Mouse (Mus musculus): ENCODE data around the gene Tfec. TPM values are rescaled to one million over a fixed set of nuclear protein-coding genes. Genes with fewer than 3 reads are reported as not detected.

The Tfec gene
- polyA plus RNA-seq (2011; ENCODE audit: insufficient read depth, insufficient read length, low replicate concordance, missing spikeins) = 4.3 and 8.2 TPM in 2 replicates

DNA sequence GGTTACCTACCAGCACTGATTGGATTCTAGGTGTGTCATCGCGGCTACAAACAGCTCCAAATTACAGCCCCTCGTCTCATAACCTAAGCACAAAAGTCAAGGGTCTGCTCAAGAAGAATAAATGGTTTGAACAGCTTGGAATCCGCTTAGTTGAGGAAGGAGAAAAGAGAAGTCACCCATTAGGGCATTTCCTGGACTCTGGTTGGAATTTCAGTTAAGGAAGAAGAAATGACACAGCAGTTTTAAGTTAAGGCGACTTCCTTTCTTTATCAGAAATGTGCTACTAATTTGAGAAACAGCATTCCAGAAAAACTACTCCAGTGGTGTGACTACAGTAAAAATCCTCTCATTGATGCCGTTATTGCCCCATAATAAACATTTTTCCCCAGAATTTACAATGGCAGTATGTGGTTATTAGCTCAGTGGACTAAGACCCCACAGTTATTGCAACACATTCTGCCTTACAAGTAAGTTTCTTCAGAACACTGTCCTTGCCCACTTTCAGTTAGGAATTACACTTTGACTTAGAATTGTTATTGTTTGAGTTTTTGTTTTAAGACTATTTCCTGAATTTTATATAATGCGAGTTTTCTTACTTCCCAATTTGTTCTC is at the start of gene Tfec:
TSS of gene Tfec (minus strand) at position 191 of the 612 bp plus-strand sequence.
- no peaks in the 10 kb centered on the region for H3K4me1 ChIP-seq (ENCODE audit: control insufficient read depth, insufficient read depth, low read length)
- WGBS = 15% methylated on average over 7 of the region's 7 CpGs
- no peak within 1 kb of the TSS for H3K27ac ChIP-seq (ENCODE audit: control insufficient read depth, insufficient read depth, low read depth, low read length, poor library complexity)
- TF ChIP-seq POLR2A (IDR thresholded peaks at IDR 0.05; ENCODE audit: borderline replicate concordance, control insufficient read depth, low read depth, low read length) (no peak), CTCF (IDR thresholded peaks at IDR 0.05; ENCODE audit: control insufficient read depth, insufficient read depth, low read length) (no peak)
- peak within 1 kb of the TSS; percentile 36 for H3K4me3 ChIP-seq (replicated peaks; ENCODE audit: control insufficient read depth, low read depth, low read length)

DNA sequence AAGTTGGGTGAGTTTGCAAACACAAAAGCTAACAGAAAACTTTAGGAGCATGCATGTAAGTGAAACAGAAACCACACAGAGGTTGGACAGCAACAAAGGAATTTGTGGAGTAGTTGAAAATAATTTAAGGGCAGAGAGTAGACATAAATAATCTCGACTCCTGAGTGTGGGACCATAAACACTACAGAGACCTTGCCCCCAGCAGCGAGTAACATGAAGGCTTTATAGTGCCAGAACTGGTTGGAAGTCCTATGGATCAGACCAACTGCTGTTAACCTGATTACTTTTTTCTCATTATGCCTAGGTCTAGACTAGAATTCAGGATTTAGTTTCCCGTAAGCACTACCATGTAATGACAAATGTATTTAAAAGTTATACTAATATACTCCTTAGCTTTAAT is 49.6 kb upstream of the Tfec start:
- H3K4me3 ChIP-seq (replicated peaks; ENCODE audit: control insufficient read depth, low read depth, low read length) = no peak overlapping the region
- no peaks in the 10 kb centered on the region; the same call in 1 of the 2 replicates for H3K4me1 ChIP-seq (ENCODE audit: control insufficient read depth, insufficient read depth, low read length)
- no peak for TF ChIP-seq POLR2A (IDR thresholded peaks at IDR 0.05; ENCODE audit: borderline replicate concordance, control insufficient read depth, low read depth, low read length)
- no peak for TF ChIP-seq CTCF (IDR thresholded peaks at IDR 0.05; ENCODE audit: control insufficient read depth, insufficient read depth, low read length)
- no peak overlapping the region for H3K27ac ChIP-seq (ENCODE audit: control insufficient read depth, insufficient read depth, low read depth, low read length, poor library complexity)
- WGBS = 70% methylated on average over 3 of the region's 3 CpGs

DNA sequence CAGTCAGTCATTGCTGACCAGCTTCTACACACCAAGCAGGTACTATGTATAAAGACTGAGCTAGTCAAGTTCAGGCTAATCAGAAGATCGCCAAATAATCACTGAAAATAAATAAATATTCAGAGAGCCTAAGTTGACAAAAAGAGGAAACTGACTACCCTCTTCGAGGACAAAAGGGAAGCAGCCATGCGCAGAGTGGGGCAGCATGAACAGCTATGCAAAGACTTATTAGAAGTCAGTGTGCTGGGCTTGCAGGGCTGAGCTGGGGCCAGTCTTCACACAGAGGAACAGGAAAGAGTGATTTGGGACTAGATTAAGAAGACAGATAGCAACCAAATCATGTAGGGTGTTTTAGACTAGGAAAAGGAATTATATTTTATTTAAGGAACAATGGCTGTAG is 45.3 kb upstream of the Tfec start:
- WGBS = 10% methylated on average over 3 of the region's 3 CpGs
- TF ChIP-seq POLR2A (IDR thresholded peaks at IDR 0.05; ENCODE audit: borderline replicate concordance, control insufficient read depth, low read depth, low read length) (no peak), CTCF (IDR thresholded peaks at IDR 0.05; ENCODE audit: control insufficient read depth, insufficient read depth, low read length) (no peak)

DNA sequence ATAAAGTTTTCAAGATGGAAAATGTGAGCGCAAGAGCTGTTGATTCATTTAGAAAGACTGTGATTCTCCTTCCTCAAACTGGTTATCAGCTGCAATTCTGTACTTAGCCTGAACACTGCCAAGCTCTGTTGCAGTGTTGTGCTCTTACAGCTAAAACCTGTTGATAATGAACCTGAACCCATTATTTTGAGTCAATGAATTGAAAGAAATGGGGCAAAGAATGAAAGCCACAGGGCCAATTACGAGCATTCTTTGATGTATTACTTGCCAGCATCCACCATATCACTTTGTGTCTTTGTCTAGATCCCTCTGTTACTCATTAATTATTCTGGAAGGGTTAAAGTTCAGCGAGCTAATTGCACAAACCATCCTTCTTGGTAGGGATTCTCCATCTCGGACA is 44.2 kb upstream of the Tfec start:
- Histone ChIP-seq H3K4me1 (ENCODE audit: control insufficient read depth, insufficient read depth, low read length) (no peaks in the 10 kb centered on the region; the same call in 1 of the 2 replicates), H3K27ac (ENCODE audit: control insufficient read depth, insufficient read depth, low read depth, low read length, poor library complexity) (no peak overlapping the region), H3K4me3 (replicated peaks; ENCODE audit: control insufficient read depth, low read depth, low read length) (no peak overlapping the region)
- TF ChIP-seq POLR2A (IDR thresholded peaks at IDR 0.05; ENCODE audit: borderline replicate concordance, control insufficient read depth, low read depth, low read length) = no peak
- no peak for TF ChIP-seq CTCF (IDR thresholded peaks at IDR 0.05; ENCODE audit: control insufficient read depth, insufficient read depth, low read length)
- WGBS = 82% methylated on average over 4 of the region's 4 CpGs

More for the DNA sequence above, 45.3 kb upstream of the Tfec start:
- no peak overlapping the region for H3K4me3 ChIP-seq (replicated peaks; ENCODE audit: control insufficient read depth, low read depth, low read length)
- no peaks in the 10 kb centered on the region; the same call in 1 of the 2 replicates for H3K4me1 ChIP-seq (ENCODE audit: control insufficient read depth, insufficient read depth, low read length)
- H3K27ac ChIP-seq (ENCODE audit: control insufficient read depth, insufficient read depth, low read depth, low read length, poor library complexity) = no peak overlapping the region

DNA sequence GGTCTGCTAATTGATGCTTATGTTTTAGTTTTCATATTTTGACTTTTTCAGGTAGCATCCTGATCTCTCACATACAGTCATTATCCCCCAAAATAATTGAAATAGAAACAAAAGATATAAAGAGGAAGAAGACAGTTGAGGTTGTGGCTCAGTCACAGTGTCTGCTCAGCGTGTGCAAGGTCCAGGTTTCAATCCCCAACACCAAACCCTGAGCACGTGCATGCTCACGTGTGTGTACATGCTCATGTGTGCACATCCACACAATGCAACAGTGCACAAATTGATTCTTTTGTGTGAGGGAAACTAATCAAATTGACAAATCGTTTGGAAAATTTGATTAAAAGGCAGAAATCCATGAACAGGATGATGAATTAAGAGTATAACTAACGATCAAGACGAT is 32.8 kb upstream of the Tfec start:
- Histone ChIP-seq H3K4me3 (replicated peaks; ENCODE audit: control insufficient read depth, low read depth, low read length) (no peak overlapping the region), H3K27ac (ENCODE audit: control insufficient read depth, insufficient read depth, low read depth, low read length, poor library complexity) (no peak overlapping the region), H3K4me1 (ENCODE audit: control insufficient read depth, insufficient read depth, low read length) (no peaks in the 10 kb centered on the region; the same call in 1 of the 2 replicates)
- TF ChIP-seq CTCF (IDR thresholded peaks at IDR 0.05; ENCODE audit: control insufficient read depth, insufficient read depth, low read length) = no peak
- no peak for TF ChIP-seq POLR2A (IDR thresholded peaks at IDR 0.05; ENCODE audit: borderline replicate concordance, control insufficient read depth, low read depth, low read length)
- whole genome bisulfite sequencing = 64% methylated on average over 6 of the region's 6 CpGs

DNA sequence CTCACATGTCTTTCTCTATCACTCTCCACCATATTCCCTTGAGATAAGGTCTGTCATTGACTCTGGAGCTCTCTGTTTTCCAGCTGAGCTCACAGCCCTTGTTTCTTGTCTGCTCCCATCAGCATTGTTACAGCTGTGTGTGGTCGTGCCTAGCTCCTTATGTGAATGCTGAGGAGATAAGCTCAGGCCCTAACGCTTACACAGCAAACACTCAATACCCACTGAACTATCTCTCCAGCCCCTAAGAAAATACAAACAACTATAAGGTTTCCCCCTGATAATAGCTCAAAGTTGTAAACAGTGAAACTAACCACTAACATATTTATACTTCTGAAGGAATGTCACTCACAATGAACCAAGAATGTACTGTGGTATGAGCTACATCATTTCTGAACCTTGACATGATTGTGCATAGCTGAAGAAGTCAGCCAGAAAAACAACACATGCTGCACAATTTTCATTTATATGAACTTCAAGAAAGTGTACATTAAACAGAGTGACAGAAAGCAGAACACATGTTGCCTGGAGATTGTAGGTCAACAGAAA is 21.9 kb upstream of the Tfec start:
- no peak overlapping the region for H3K4me3 ChIP-seq (replicated peaks; ENCODE audit: control insufficient read depth, low read depth, low read length)
- TF ChIP-seq POLR2A (IDR thresholded peaks at IDR 0.05; ENCODE audit: borderline replicate concordance, control insufficient read depth, low read depth, low read length) = no peak
- TF ChIP-seq CTCF (IDR thresholded peaks at IDR 0.05; ENCODE audit: control insufficient read depth, insufficient read depth, low read length) = no peak
- WGBS = 66% methylated on average over 2 of the region's 2 CpGs

DNA sequence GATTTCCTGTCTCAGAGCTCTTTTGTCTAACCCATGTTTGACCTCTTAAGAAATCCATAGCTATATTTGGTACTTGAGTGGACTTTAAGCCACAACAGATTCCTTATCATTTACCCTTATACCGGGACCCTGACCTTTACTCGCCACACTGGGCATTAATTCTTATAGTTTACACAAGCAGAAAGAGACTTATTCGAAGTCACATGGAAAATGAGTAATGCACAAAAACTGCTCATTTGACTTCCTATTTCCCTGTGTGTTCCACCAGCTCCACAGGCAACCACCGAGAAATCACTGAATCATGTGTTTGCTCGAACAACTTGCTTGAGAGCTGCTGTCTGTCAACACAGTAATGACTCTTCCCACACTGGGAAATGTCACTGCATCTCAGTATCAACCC is 6.4 kb downstream of the Tfec start:
- no peak for TF ChIP-seq POLR2A (IDR thresholded peaks at IDR 0.05; ENCODE audit: borderline replicate concordance, control insufficient read depth, low read depth, low read length)
- TF ChIP-seq CTCF (IDR thresholded peaks at IDR 0.05; ENCODE audit: control insufficient read depth, insufficient read depth, low read length) = no peak
- 26% methylated on average over 5 of the region's 5 CpGs for WGBS
- H3K27ac ChIP-seq (ENCODE audit: control insufficient read depth, insufficient read depth, low read depth, low read length, poor library complexity) = no peak overlapping the region
- no peak overlapping the region for H3K4me3 ChIP-seq (replicated peaks; ENCODE audit: control insufficient read depth, low read depth, low read length)
- H3K4me1 ChIP-seq (ENCODE audit: control insufficient read depth, insufficient read depth, low read length) = no peaks in the 10 kb centered on the region

More for the DNA sequence above, 21.9 kb upstream of the Tfec start:
- Histone ChIP-seq H3K4me1 (ENCODE audit: control insufficient read depth, insufficient read depth, low read length) (no peaks in the 10 kb centered on the region), H3K27ac (ENCODE audit: control insufficient read depth, insufficient read depth, low read depth, low read length, poor library complexity) (no peak overlapping the region)

DNA sequence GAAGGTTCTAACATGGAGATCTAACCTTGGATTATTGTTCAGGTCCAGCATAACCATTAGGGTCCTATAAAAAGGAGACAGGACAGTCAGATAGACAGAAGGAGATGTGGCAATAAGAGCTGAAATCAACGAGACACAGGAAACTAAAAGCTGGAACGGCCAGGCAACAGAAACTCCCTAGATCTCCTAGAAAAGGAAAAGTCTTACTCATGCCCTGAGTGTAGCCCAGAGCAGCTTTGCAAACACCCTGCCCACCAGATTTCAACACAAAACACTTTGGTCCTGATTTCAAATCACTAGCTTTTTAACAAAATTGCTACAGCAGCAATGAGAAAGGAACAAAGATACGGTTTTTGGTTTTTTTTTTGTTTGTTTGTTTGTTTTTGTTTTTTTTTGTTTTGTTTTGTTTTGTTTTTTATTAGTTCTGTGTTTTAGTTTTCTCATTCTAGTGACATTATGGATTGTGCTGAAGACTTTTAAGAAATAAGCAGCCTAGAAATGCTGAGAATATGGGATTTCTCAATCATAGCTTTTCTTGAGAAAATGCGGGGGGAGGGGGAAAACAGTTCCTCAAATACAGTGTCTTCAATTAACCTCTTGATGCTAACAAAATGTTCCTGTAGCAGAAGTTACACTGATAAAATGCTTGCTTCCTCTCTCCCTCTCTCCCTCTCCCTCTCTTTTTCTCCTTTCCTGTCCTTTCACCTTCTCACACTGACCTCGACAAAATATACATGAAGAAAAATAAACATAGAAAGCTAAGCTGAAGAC is 14.5 kb downstream of the Tfec start:
- TF ChIP-seq POLR2A (IDR thresholded peaks at IDR 0.05; ENCODE audit: borderline replicate concordance, control insufficient read depth, low read depth, low read length) = no peak
- no peak for TF ChIP-seq CTCF (IDR thresholded peaks at IDR 0.05; ENCODE audit: control insufficient read depth, insufficient read depth, low read length)
- Histone ChIP-seq H3K4me3 (replicated peaks; ENCODE audit: control insufficient read depth, low read depth, low read length) (no peak overlapping the region), H3K4me1 (ENCODE audit: control insufficient read depth, insufficient read depth, low read length) (no peaks in the 10 kb centered on the region), H3K27ac (ENCODE audit: control insufficient read depth, insufficient read depth, low read depth, low read length, poor library complexity) (no peak overlapping the region)
- WGBS = 39% methylated on average over 5 of the region's 5 CpGs

Measured in bone marrow, adult 2 months (tissue).